Mouse (Mus musculus): ENCODE data around the gene Ect2.

- TF ChIP-seq POLR2A (IDR thresholded peaks at IDR 0.05; ENCODE audit: low read depth, low read length), result no peak
- TF ChIP-seq CTCF (IDR thresholded peaks at IDR 0.05; ENCODE audit: borderline replicate concordance, insufficient read depth, low read length), result no peak
Observed at GRCm38 (mm10) chr3:27055471-27055870, 98.2 kb downstream of the Ect2 start.
